Mouse (Mus musculus) midbrain, embryonic 16.5 days (tissue): ENCODE measurements at regions not wholly inside any gene's neighbourhood (a gene's known extent, or its start where the extent isn't known, plus 50 kb on each side); places are given as distances from the start of the nearest gene placed in this dataset.

Source experiments
- ATAC-seq: fragments of 200-750 bp; cut with Nextera tagmentation; 2 replicates; pipeline ENCODE4 v1.8.0; 2017; ENCODE audit warnings: moderate TSS enrichment
- H3K27ac ChIP-seq: fragments of 300-500 bp; sonication (generic); 2 replicates; pipeline ENCODE4 v1.5.1; 2014; ENCODE audit warnings: mild to moderate bottlenecking, low read length, mixed read lengths
- H3K27me3 ChIP-seq: fragments of 300-500 bp; sonication (generic); 2 replicates; pipeline ENCODE4 v1.6.1; 2014; ENCODE audit warnings: low read depth, low read length, mixed read lengths; ENCODE audit not compliant: control insufficient read depth, insufficient read depth
- H3K36me3 ChIP-seq: fragments of 300-500 bp; sonication (generic); 2 replicates; pipeline ENCODE4 v1.6.1; 2014; ENCODE audit warnings: mild to moderate bottlenecking, low read length, moderate library complexity, mixed read lengths; ENCODE audit not compliant: control insufficient read depth, insufficient read depth
- H3K4me1 ChIP-seq: fragments of 300-500 bp; sonication (generic); 2 replicates; pipeline ENCODE4 v1.6.1; 2014; ENCODE audit warnings: mild to moderate bottlenecking, low read length, mixed read lengths; ENCODE audit not compliant: control insufficient read depth, insufficient read depth
- H3K4me2 ChIP-seq: fragments of 300-500 bp; sonication (generic); 2 replicates; pipeline ENCODE4 v1.6.1; 2014; ENCODE audit warnings: mild to moderate bottlenecking, low read length, mixed read lengths
- H3K4me3 ChIP-seq: fragments of 300-500 bp; sonication (generic); 2 replicates; pipeline ENCODE4 v1.5.1; 2014; ENCODE audit warnings: low read depth, mild to moderate bottlenecking, low read length, moderate library complexity, mixed read lengths
- H3K9ac ChIP-seq: fragments of 300-500 bp; sonication (generic); 2 replicates; pipeline ENCODE4 v1.6.1; 2014; ENCODE audit warnings: low read depth, low read length, mixed read lengths
- H3K9me3 ChIP-seq: fragments of 300-500 bp; sonication (generic); replicated peaks from 2 replicates; pipeline ENCODE4 v1.6.1; 2014; ENCODE audit warnings: mild to moderate bottlenecking, low read length, mixed read lengths; ENCODE audit not compliant: control insufficient read depth, poor library complexity, severe bottlenecking
- WGBS: fragments of 180-500 bp; shearing (Covaris S2); extraction: QIAGEN DNeasy Blood & Tissue Kit; methylation state at CpG from one replicate; pipeline ENCODE4 v1.1.7; 2014; 5-methylcytosine and 5-hydroxymethylcytosine counted together

DNA sequence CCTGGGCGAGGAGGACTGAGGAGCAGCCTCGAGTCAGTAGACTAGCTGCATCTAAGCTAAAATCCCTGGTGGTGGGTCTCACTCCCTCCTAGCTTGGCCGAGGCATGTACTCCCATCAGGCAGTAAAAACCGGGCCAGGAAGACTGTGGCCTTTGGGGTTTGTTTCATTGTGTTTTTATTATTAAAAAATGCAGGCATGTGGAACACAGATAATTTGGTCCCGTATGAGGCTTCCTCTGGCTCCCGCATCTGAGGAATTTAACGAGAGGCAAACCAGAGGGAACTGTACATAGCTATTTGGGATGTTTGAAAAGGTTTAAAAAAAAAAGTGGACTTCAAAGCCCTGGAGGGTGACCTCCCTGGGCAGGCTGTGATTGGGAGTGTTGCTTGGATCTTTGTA lies 69.1 kb upstream of the Tbx5 start:
- Histone ChIP-seq H3K4me3 (no peak overlapping the region), H3K9me3 (no peaks in the 10 kb centered on the region; the same call in 1 of the 2 replicates), H3K27me3 (no peaks in the 10 kb centered on the region; the same call in 1 of the 2 replicates), H3K4me2 (no peak overlapping the region), H3K27ac (no peak overlapping the region), H3K36me3 (no peaks in the 10 kb centered on the region), H3K9ac (no peak overlapping the region), H3K4me1 (no peaks in the 10 kb centered on the region)
- ATAC-seq, result no peak
- 39% methylated on average over 7 of the region's 7 CpGs for WGBS

DNA sequence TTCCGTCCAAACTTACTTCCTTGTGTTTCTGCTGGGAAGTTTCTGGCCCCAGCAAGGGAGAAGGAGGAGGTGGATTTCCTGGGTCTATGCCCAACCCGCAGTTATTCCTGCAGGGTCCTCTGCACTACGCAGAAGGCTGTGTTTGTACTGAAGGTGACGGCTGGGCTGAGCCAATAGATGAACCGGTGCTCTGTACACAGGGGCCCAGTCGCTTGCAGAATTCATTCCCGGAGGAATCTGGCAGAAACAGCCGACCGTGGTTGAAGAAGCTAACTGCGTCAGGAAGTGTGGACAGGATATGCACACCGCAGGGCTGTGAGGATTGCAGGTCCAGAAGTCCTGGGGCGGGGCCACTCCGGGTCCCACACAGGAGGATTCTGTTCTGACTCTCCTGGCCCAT lies 66.1 kb upstream of the Tbx5 start:
- Histone ChIP-seq H3K27ac (no peak overlapping the region), H3K9me3 (no peaks in the 10 kb centered on the region), H3K27me3 (no peaks in the 10 kb centered on the region; the same call in 1 of the 2 replicates), H3K4me3 (no peak overlapping the region), H3K36me3 (no peaks in the 10 kb centered on the region), H3K9ac (no peak overlapping the region), H3K4me1 (no peaks in the 10 kb centered on the region), H3K4me2 (no peak overlapping the region)
- ATAC-seq, result no peak
- 53% methylated on average over 13 of the region's 13 CpGs for WGBS

DNA sequence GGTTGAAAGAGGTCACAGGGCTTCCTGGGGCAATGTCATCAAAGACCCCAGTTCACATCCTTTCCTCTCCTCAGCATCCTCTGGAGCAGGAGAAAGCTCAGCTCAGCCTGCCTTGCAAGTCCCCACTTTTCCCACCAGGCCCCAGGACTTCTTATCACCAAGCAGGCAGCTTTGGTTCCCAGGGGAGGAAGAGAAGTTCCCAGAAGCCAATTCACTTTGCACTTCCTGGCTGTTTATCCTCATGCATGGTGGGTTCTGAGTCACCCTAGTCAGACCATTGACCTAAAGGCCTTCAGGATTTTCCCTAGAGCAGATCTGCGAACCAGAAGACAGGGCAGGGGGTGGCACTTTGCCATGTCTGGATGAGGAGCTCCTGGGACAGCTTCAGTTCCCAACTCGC lies 61.5 kb upstream of the Tbx5 start:
- ATAC-seq, result no peak
- 84% methylated on average over 2 of the region's 2 CpGs for WGBS
- Histone ChIP-seq H3K36me3 (no peaks in the 10 kb centered on the region), H3K27me3 (no peaks in the 10 kb centered on the region; the same call in 1 of the 2 replicates), H3K4me3 (no peak overlapping the region), H3K4me2 (no peak overlapping the region), H3K9ac (no peak overlapping the region), H3K9me3 (no peaks in the 10 kb centered on the region), H3K27ac (no peak overlapping the region), H3K4me1 (no peaks in the 10 kb centered on the region)

DNA sequence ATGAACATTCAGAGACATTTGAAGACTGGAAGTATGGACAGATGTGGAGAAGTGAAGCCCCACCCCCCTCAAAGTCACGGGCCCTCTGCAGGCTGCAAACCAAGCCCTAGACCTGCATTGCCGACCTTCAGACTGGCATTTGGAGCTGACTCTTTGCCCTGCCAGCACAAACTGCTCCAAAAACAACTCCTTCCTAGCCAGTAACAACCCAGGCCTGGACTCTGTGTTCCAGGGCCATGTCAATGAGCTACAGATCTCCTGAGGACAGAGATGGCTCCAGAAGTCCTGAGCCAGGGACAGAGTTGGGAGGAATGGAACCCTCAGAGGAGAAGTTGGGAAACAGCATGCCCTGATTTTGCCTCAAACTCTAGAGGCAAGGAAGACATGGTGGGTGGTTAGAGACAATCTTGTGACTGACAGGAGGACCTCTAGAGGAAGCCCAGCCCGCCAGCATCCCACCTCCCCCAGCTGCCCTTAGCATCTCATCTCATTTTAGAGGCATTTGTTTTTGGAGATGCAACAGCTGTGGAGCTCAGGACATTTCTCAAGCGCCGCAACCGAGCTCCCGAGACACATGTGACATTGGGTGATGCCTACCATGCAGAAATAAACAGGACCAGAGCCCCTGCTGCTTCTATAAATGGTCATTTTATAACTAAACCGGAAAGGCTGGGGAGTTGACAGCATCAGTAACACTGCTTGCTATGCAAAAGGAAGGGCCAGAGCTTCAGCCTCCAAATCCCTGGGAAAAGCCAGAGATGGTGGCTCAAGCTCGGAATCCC lies 56.2 kb upstream of the Tbx5 start:
- Histone ChIP-seq H3K4me3 (no peak overlapping the region), H3K27me3 (no peaks in the 10 kb centered on the region; the same call in none of the 2 replicates), H3K9me3 (no peaks in the 10 kb centered on the region), H3K36me3 (no peaks in the 10 kb centered on the region), H3K4me1 (no peaks in the 10 kb centered on the region), H3K27ac (no peak overlapping the region), H3K4me2 (no peak overlapping the region), H3K9ac (no peak overlapping the region)
- 70% methylated on average over 9 of the region's 9 CpGs for WGBS
- no peak for ATAC-seq

- 28% methylated on average over 2 of the region's 2 CpGs for WGBS
- no peak overlapping the region for H3K4me3 ChIP-seq
- H3K9ac ChIP-seq, result no peak overlapping the region
- H3K27me3 ChIP-seq, result no peaks in the 10 kb centered on the region; the same call in none of the 2 replicates
- no peak overlapping the region for H3K27ac ChIP-seq
- H3K36me3 ChIP-seq, result no peaks in the 10 kb centered on the region
- H3K9me3 ChIP-seq, result no peaks in the 10 kb centered on the region
- H3K4me2 ChIP-seq, result no peak overlapping the region
- ATAC-seq, result no peak
- no peaks in the 10 kb centered on the region for H3K4me1 ChIP-seq
These were observed 54.6 kb upstream of the Tbx5 start for GRCm38 (mm10) chr5:119777836-119778235.

- no peak overlapping the region for H3K4me3 ChIP-seq
- no peaks in the 10 kb centered on the region; the same call in none of the 2 replicates for H3K27me3 ChIP-seq
- no peak overlapping the region for H3K4me2 ChIP-seq
- H3K9me3 ChIP-seq, result no peaks in the 10 kb centered on the region; the same call in 1 of the 2 replicates
- no peak for ATAC-seq
- H3K4me1 ChIP-seq, result no peaks in the 10 kb centered on the region
- WGBS, result 62% methylated on average over 5 of the region's 5 CpGs
- no peaks in the 10 kb centered on the region for H3K36me3 ChIP-seq
- H3K9ac ChIP-seq, result no peak overlapping the region
- H3K27ac ChIP-seq, result no peak overlapping the region
These were observed 51.1 kb upstream of the Tbx5 start for GRCm38 (mm10) chr5:119781375-119781774.
